Mouse (Mus musculus) frontal cortex, adult 2 months (tissue): ENCODE measurements at regions not wholly inside any gene's neighbourhood (a gene's known extent, or its start where the extent isn't known, plus 50 kb on each side); places are given as distances from the start of the nearest gene placed in this dataset.
A peak's percentile ranks its signal among the peaks of the same experiment; 100 is the strongest.

Experiments used
- DNase-seq, 2 experiments: peaks; one replicate each; pipeline ENCODE4 v3.0.0; 2022; ENCODE audit warnings: low spot score in 1 of 2; ENCODE audit errors: extremely low spot score in 1 of 2

GRCm38 (mm10) chr13:59888038-59889016 lies 65.4 kb upstream of the Tut7 start:
- no peak for DNase-seq

GRCm38 (mm10) chr13:59887306-59887705 lies 64.4 kb upstream of the Tut7 start:
- peak; percentile 21 to 48 for DNase-seq

GRCm38 (mm10) chr13:59886572-59886971 lies 63.6 kb upstream of the Tut7 start:
- no peak for DNase-seq

- no peak for DNase-seq
Measured at GRCm38 (mm10) chr13:59881989-59882784, 59.2 kb upstream of the Tut7 start.

GRCm38 (mm10) chr13:59880055-59880454 lies 57.1 kb upstream of the Tut7 start:
- DNase-seq = no peak

- peak in 1 of 2 experiments; percentile 16 for DNase-seq
Measured at GRCm38 (mm10) chr13:59875637-59876036, 52.7 kb upstream of the Tut7 start.

- DNase-seq = no peak
Measured at GRCm38 (mm10) chr13:59874137-59874931, 51.4 kb upstream of the Tut7 start.
